Mouse (Mus musculus): ENCODE measurements at regions not wholly inside any gene's neighbourhood (a gene's known extent, or its start where the extent isn't known, plus 50 kb on each side); places are given as distances from the start of the nearest gene placed in this dataset.
"Not testable (repeated sequence)": the region's sequence is repeated elsewhere in the genome, so short reads cannot be mapped to it uniquely, and the experiment has no call there.

DNA sequence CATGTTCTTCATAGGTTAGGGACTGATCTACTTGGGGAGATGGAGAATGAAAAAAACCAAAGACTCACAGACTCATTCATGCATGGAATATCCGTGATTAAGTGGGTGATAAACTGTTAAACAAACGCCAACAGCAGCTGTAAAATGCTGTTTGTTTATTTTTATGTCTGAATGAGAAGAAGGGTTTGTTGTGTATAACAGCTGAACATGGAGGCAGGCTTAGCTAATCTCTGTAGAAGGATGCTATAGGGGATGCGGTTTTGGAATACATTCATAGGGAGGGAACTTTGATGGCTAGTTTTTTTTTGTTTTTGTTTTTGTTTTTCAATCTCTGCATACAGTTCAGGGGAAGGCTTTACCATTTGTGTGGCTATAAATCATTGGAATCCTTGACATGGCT lies 977.1 kb upstream of the Cdh8 start:
- DNase-seq (ENCODE audit: low spot score in 2 of 2) = no peak
- intact Hi-C loops (cut with DNase I) = no loop called here

DNA sequence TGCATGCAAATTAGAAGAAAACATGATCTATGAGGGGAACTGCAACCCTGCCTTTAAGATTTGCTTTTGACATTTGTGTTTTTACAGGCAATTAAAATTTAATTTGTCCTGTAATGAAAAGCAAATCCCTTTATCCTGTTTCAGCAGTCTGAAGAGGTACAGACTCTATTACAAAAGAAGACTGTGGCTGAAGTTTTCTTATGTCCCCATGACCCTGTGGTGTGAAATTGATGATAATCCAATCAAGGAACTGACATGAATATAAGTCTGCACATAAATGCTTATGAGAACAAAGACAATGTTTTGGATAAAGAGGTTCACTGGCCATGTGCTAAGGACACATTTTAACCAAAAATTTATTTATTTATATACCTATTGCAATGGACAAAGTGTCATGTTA lies 951.4 kb upstream of the Cdh8 start:
- intact Hi-C loops (cut with DNase I) = no loop called here
- no peak for DNase-seq (ENCODE audit: low spot score in 2 of 2)

DNA sequence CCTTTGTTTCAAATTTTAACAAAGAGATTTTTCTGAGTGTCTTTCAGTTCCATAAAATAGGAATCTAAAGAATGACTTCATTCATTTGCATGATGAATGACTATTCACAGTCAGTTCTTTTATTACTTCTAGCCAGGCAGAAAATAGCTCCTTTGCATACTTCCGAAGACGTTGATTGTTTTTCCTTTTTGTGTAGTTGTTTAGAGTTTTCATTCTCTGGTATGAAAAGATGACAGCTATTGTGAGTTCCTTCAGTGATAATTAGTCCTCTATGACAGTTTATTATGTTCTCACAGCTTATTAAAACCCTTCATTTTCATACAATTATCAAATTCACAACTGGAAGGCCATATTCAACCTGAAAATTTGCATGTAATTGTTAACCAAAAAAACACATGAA lies 946.5 kb upstream of the Cdh8 start:
- no peak for DNase-seq (ENCODE audit: low spot score in 2 of 2)
- intact Hi-C loops (cut with DNase I) = no loop called here

DNA sequence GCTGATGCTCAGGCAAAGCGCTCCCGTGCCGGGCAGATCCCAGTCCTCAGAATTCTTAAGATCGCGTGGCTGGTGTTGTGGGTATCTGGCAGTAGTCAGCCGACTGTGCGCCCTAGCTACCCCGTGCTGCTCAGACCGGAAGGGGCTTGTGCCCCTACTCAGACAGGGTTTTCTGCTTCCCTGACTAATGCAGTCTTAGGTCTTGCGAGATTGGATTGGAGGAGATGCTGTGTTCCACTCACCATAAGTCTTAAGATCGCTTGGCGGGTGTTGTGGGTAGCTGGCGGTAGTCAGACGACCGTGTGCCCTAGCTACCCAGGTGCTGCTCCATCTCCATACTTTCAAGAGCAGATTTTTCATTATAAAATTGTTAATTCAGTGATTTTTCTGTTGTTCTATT lies 944.3 kb upstream of the Cdh8 start:
- DNase-seq (ENCODE audit: low spot score in 2 of 2); intact Hi-C loops (cut with DNase I): not testable (repeated sequence)

DNA sequence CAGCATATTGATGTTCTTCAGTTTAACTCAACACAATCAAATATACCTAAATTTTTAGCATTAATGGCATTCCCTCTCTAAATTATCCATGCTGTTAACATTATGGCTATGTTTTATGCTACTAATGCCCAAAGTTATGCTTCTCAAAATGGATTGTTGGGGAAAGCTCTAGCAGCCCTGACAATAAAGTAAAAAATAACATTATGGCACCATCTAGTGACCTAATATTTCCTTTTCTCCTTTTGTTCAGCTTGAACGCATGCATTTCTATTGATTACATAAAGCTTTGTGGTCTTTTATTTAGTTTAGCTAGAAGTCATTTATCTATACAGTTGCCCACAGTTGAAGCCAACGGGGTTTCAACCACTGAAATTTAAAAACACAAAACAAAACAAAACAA lies 918.3 kb upstream of the Cdh8 start:
- intact Hi-C loops (cut with DNase I) = loop anchor here (10.0 kb wide), 1 partner anchor 730 kb away; no protein-coding TSS in a partner anchor
- DNase-seq (ENCODE audit: low spot score in 2 of 2) = no peak

DNA sequence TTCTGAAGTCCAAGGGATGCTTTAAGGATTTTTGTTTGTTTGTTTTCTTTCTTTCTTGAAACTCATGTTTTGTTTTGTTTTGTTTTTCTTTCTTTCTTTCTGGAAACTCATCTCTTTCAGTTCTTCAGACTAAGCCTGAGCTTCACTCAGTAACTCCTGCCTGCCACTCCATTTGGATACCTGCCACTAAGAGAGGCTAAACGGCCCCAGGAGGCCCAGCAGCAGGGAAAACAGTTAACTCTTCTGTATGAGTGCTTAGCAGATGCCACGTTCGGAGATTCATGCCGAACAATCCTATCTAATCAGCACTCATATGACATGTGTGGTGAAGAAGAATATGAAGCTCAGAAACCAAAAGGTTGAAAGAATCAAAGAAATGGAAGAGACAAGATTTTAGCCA lies 909.3 kb upstream of the Cdh8 start:
- no peak for DNase-seq (ENCODE audit: low spot score in 2 of 2)
- intact Hi-C loops (cut with DNase I) = no loop called here

DNA sequence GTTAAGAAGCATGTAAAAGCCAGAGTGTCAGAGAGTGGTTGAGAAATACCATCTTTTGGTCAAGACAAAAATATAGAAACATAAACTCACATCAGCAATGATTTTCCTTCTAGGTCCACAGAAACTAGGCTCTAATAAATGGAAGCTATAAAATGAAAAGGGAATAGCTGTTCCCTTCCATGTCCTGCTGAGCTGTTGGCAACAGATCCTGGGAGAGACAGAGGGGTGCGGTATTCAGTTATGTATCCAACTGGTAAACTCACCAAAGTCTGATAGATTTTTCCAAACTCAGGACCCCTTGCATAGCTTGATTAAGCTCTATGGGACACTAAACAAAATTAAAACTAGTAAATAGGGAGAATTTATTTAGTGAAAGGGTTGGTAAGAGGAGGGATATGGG lies 907.2 kb upstream of the Cdh8 start:
- intact Hi-C loops (cut with DNase I) = no loop called here
- DNase-seq (ENCODE audit: low spot score in 2 of 2) = no peak

DNA sequence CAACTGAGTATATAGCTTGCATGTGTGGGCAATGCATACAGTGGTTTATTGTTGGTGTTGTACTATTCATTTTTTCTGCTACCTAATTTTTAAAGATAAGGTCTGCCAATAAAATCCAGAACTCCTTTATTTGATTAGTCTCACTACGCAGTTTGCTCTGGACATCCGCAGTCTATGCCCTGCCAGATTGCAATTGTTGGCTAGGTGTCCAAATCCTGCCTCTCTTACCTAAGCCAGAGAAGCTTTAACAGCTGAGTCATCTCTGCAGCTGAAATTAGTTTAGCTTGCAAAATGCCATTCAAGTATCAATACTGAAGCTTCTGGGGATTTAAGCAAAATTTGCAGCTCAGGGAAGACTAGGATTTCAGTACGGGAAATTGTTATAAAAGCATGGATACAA lies 881.9 kb upstream of the Cdh8 start:
- intact Hi-C loops (cut with DNase I) = no loop called here
- no peak for DNase-seq (ENCODE audit: low spot score in 2 of 2)

DNA sequence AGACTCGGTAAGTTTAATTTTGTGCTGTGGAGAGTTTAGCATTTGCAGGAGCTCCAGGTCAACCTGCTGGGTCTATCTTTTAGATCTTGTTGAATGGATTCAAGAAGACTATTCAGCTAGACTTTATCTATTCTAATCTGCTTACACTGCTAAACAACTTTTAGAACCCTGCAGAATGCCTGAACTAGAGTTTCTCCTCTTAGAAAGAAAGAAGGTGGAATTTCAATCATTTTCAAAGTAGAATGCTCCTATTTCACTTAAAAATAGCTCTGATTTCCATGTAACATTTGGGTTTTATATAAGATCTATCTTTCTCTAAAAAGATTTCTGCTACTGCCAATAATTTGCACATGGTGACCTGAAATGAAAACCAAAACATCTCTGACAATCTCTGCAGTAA lies 876.3 kb upstream of the Cdh8 start:
- no peak for DNase-seq (ENCODE audit: low spot score in 2 of 2)
- intact Hi-C loops (cut with DNase I) = no loop called here

DNA sequence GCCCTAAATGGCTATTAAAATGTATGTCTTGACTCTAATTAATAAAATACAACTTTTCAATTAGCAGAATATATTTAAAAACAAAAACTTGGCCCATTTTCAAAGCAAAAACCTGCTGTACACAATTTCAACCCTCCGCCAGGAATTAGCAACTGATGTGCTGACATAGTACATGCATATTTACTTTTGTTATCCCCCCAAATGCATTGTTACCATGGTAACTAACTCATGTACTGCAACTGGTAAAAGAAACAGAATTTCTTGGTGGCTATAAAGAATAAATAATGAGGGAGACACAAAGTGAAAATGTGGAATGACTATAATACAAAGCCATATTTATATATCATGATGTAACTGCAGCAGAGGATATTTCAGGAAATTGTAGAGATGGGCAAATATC lies 875.7 kb upstream of the Cdh8 start:
- intact Hi-C loops (cut with DNase I) = no loop called here

More for the DNA sequence above, 875.7 kb upstream of the Cdh8 start:
- no peak for DNase-seq (ENCODE audit: low spot score in 2 of 2)
